Mouse (Mus musculus) forebrain, embryonic 12.5 days (tissue): ENCODE measurements around the gene Igsf8. TPM values are rescaled to one million over a fixed set of nuclear protein-coding genes. Genes with fewer than 3 reads are reported as not detected.
A peak's percentile ranks its signal among the peaks of the same experiment; 100 is the strongest.

ENCODE experiments used
- ATAC-seq: fragments of 200-750 bp; cut with Nextera tagmentation; 2 replicates; pipeline ENCODE4 v1.8.0; 2017; ENCODE audit warnings: moderate TSS enrichment; ENCODE audit not compliant: low FRiP score
- H3K27ac ChIP-seq: fragments of 300-500 bp; sonication (generic); 2 replicates; pipeline ENCODE4 v1.5.1; 2016; ENCODE audit warnings: mild to moderate bottlenecking
- H3K27me3 ChIP-seq: fragments of 300-500 bp; sonication (generic); 2 replicates; pipeline ENCODE4 v1.6.1; 2016; ENCODE audit warnings: mild to moderate bottlenecking
- H3K36me3 ChIP-seq: fragments of 300-500 bp; sonication (generic); replicated peaks from 2 replicates; pipeline ENCODE4 v1.6.1; 2016; ENCODE audit warnings: mild to moderate bottlenecking
- H3K4me1 ChIP-seq: fragments of 300-500 bp; sonication (generic); 2 replicates; pipeline ENCODE4 v1.6.1; 2016
- H3K4me2 ChIP-seq: fragments of 300-500 bp; sonication (generic); 2 replicates; pipeline ENCODE4 v1.6.1; 2016; ENCODE audit warnings: mild to moderate bottlenecking, moderate library complexity
- H3K4me3 ChIP-seq: fragments of 300-500 bp; sonication (generic); replicated peaks from 2 replicates; pipeline ENCODE4 v1.5.1; 2016; ENCODE audit warnings: mild to moderate bottlenecking
- H3K9ac ChIP-seq: fragments of 300-500 bp; sonication (generic); 2 replicates; pipeline ENCODE4 v1.6.1; 2016; ENCODE audit warnings: mild to moderate bottlenecking
- H3K9me3 ChIP-seq: fragments of 300-500 bp; sonication (generic); 2 replicates; pipeline ENCODE4 v1.6.1; 2016
- WGBS: fragments of 180-500 bp; shearing (Covaris S2); methylation state at CpG from one replicate; pipeline ENCODE4 v1.1.7; 2016; 5-methylcytosine and 5-hydroxymethylcytosine counted together
- polyA plus RNA-seq: library from polyadenylated mRNA; unstranded; fragments of >200 nt; fragmentation: Nextera tagmentation; extraction: Ambion mirVana; gene quantifications from 2 replicates; pipeline ENCODE4 v1.2.1, GENCODE M21; 2016

Igsf8 gene
- polyA plus RNA-seq, 1 experiment from 2014 or later, result 127 TPM

GRCm38 (mm10) chr1:172296816-172297510 is 35.5 kb downstream of the Igsf8 start:
- Histone ChIP-seq H3K9ac (no peak overlapping the region), H3K4me1 (peaks cover 51% of the 10 kb centered on the region), H3K27ac (peak overlapping the region; percentile 59), H3K4me2 (peak overlapping the region; percentile 40; the same call in 1 of the 2 replicates), H3K36me3 (no peaks in the 10 kb centered on the region), H3K4me3 (peak overlapping the region; percentile 19), H3K27me3 (peaks cover 9% of the 10 kb centered on the region; the same call in 1 of the 2 replicates), H3K9me3 (no peaks in the 10 kb centered on the region)
- ATAC-seq, result no peak
- WGBS, result 80% methylated on average over 6 of the region's 6 CpGs

GRCm38 (mm10) chr1:172297611-172298537 is 36.4 kb downstream of the Igsf8 start, which contains the start of gene Atp1a2:
Gene Atp1a2, minus strand, starts transcription at chr1:172298064.
- H3K4me3 ChIP-seq, result peak within 1 kb of the TSS; percentile 19
- WGBS, result 11% methylated on average over 15 of the region's 16 CpGs
- H3K9me3 ChIP-seq, result no peaks in the 10 kb centered on the region
- ATAC-seq, result peak; percentile 42
- H3K4me1 ChIP-seq, result peaks cover 59% of the 10 kb centered on the region
- H3K36me3 ChIP-seq, result no peaks in the 10 kb centered on the region
- H3K27me3 ChIP-seq, result peaks cover 9% of the 10 kb centered on the region; the same call in 1 of the 2 replicates
- H3K4me2 ChIP-seq, result peak within 1 kb of the TSS; percentile 40
- peak within 1 kb of the TSS; percentile 59 for H3K27ac ChIP-seq
- 0 out of 2 replicates have a peak within 1 kb of the TSS, but pooled peaks have one; percentile 8 for H3K9ac ChIP-seq

DNA sequence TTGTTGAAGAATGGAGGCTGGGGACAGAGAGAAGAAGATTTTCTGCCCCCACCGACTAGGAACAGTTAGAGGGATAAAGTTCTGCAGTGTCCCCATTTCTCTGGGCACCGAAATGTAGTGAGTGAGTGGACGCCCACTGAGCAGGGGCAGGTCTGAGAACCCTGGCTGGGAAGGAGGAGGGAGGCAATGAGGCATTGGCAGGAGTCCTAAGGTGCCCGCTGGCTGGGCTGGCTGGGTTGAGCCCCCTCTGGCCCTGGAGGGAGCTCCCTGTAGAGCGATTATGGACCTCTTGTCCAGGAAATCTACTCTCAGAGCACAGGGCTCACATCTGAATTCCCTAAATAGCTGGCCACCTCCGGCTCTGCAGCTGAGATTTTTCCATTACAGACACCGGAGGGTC is 38.1 kb downstream of the Igsf8 start:
- Histone ChIP-seq H3K36me3 (no peaks in the 10 kb centered on the region), H3K9ac (no peak overlapping the region), H3K4me3 (no peak overlapping the region), H3K27ac (no peak overlapping the region), H3K27me3 (peaks cover 9% of the 10 kb centered on the region; the same call in 1 of the 2 replicates), H3K9me3 (no peaks in the 10 kb centered on the region), H3K4me1 (peaks cover 63% of the 10 kb centered on the region), H3K4me2 (no peak overlapping the region)
- WGBS, result 68% methylated on average over 7 of the region's 7 CpGs
- ATAC-seq, result no peak

- Histone ChIP-seq H3K4me2 (no peak overlapping the region), H3K27ac (no peak overlapping the region), H3K36me3 (no peaks in the 10 kb centered on the region), H3K9ac (no peak overlapping the region), H3K27me3 (peaks cover 9% of the 10 kb centered on the region; the same call in 1 of the 2 replicates), H3K4me1 (peaks cover 56% of the 10 kb centered on the region), H3K9me3 (no peaks in the 10 kb centered on the region), H3K4me3 (no peak overlapping the region)
- WGBS, result 62% methylated on average over 5 of the region's 5 CpGs
- ATAC-seq, result no peak
These were observed 38.8 kb downstream of the Igsf8 start for GRCm38 (mm10) chr1:172300247-172300646.

- peak overlapping the region; percentile 13; the same call in 1 of the 2 replicates for H3K27ac ChIP-seq
- no peaks in the 10 kb centered on the region for H3K36me3 ChIP-seq
- H3K9ac ChIP-seq, result no peak overlapping the region
- peaks cover 9% of the 10 kb centered on the region; the same call in 1 of the 2 replicates for H3K27me3 ChIP-seq
- H3K4me3 ChIP-seq, result no peak overlapping the region
- ATAC-seq, result peak; percentile 47
- H3K4me1 ChIP-seq, result peaks cover 47% of the 10 kb centered on the region
- no peak overlapping the region for H3K4me2 ChIP-seq
- 53% methylated on average over 12 of the region's 12 CpGs for WGBS
- H3K9me3 ChIP-seq, result no peaks in the 10 kb centered on the region
These were observed 39.7 kb downstream of the Igsf8 start for GRCm38 (mm10) chr1:172301180-172301579.

GRCm38 (mm10) chr1:172302311-172302710 is 40.9 kb downstream of the Igsf8 start:
- Histone ChIP-seq H3K36me3 (no peaks in the 10 kb centered on the region), H3K9me3 (no peaks in the 10 kb centered on the region), H3K27me3 (peaks cover 7% of the 10 kb centered on the region; the same call in 1 of the 2 replicates), H3K4me3 (no peak overlapping the region), H3K4me1 (peaks cover 37% of the 10 kb centered on the region), H3K4me2 (no peak overlapping the region), H3K27ac (no peak overlapping the region), H3K9ac (no peak overlapping the region)
- 60% methylated on average over 3 of the region's 3 CpGs for WGBS
- ATAC-seq, result no peak

DNA sequence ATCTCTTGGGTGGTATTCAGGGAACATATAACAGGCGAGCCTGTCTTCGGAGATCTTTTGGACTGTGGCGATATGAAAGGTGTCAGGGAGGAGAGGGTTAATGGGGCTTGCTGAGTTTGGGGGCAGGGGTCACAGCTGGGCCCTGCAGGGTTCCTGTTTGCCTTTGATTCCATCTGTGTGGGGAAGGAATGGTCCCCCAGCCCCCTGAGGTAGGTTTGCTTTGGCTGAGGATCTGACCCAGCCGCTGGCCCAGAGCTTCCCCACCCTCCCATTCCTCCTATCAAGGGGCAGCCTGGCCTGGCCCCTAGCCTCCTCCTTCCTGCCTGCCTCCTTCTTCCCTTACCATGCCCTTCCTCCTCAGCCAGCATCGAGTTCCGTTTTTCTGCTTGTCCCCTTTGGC is 41.4 kb downstream of the Igsf8 start:
- Histone ChIP-seq H3K9ac (no peak overlapping the region), H3K36me3 (no peaks in the 10 kb centered on the region), H3K4me2 (no peak overlapping the region), H3K27me3 (0 out of 2 replicates have a peak, but pooled peaks cover 7% of the 10 kb centered on the region), H3K9me3 (no peaks in the 10 kb centered on the region), H3K4me1 (peaks cover 36% of the 10 kb centered on the region), H3K27ac (no peak overlapping the region), H3K4me3 (no peak overlapping the region)
- 8% methylated on average over 6 of the region's 6 CpGs for WGBS
- ATAC-seq, result no peak

- Histone ChIP-seq H3K36me3 (no peaks in the 10 kb centered on the region), H3K27me3 (no peaks in the 10 kb centered on the region), H3K9me3 (no peaks in the 10 kb centered on the region), H3K4me3 (no peak overlapping the region), H3K4me1 (peaks cover 43% of the 10 kb centered on the region), H3K4me2 (no peak overlapping the region), H3K27ac (no peak overlapping the region), H3K9ac (no peak overlapping the region)
- ATAC-seq, result no peak
- 85% methylated on average over 6 of the region's 6 CpGs for WGBS
These were observed 43.0 kb downstream of the Igsf8 start for GRCm38 (mm10) chr1:172304443-172304842.

DNA sequence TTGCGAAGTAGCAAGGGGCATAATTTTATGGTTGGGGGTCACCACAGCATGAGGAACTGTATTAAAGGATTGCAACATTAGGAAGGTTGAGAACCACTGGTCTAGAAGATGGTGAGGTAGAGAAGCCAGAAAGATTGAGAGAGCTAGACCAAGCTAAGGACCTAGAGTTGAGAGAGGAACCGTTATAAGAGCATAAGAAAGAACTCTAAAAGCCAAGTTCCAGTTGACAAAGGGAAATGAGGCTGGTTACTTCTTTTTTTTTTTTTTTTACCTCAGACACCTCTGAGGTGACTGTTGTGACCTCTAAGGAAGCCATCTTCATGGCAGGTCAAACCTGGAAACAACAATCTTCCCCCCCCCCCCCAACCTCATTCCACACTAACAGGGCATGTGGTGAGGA is 43.7 kb downstream of the Igsf8 start:
- Histone ChIP-seq H3K36me3 (no peaks in the 10 kb centered on the region), H3K4me2 (no peak overlapping the region), H3K9me3 (no peaks in the 10 kb centered on the region), H3K27ac (no peak overlapping the region), H3K4me1 (peaks cover 50% of the 10 kb centered on the region), H3K27me3 (no peaks in the 10 kb centered on the region), H3K4me3 (no peak overlapping the region), H3K9ac (no peak overlapping the region)
- no peak for ATAC-seq
- 92% methylated on average over 2 of the region's 2 CpGs for WGBS

DNA sequence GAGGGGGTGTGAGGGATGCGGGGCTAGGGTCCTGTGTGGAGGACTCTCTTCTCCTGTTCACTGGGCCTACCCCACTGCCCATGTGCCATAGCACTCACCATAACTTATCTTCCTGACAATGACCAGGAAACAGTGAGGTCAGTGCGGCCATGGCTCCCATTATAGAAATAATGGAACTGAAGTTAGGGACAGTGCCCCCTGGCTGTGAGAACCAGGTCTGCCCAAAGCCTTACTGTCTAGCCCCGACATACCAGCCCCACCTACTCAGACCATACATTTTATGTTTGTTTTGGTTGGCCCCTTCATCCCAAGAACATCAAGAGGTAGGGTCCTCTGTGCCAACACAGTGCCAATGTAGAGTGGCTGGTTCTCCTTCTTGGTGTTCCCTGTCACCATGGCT is 44.2 kb downstream of the Igsf8 start:
- ATAC-seq, result no peak
- no peak overlapping the region for H3K4me2 ChIP-seq
- no peak overlapping the region for H3K9ac ChIP-seq
- H3K27me3 ChIP-seq, result no peaks in the 10 kb centered on the region
- peaks cover 55% of the 10 kb centered on the region for H3K4me1 ChIP-seq
- H3K36me3 ChIP-seq, result no peaks in the 10 kb centered on the region
- H3K4me3 ChIP-seq, result no peak overlapping the region
- WGBS, result 82% methylated on average over 3 of the region's 3 CpGs
- no peak overlapping the region for H3K27ac ChIP-seq
- no peaks in the 10 kb centered on the region for H3K9me3 ChIP-seq

GRCm38 (mm10) chr1:172306196-172306595 is 44.8 kb downstream of the Igsf8 start:
- no peaks in the 10 kb centered on the region for H3K9me3 ChIP-seq
- WGBS, result 87% methylated on average over 4 of the region's 4 CpGs
- no peak overlapping the region for H3K9ac ChIP-seq
- H3K4me3 ChIP-seq, result no peak overlapping the region
- H3K4me2 ChIP-seq, result no peak overlapping the region
- H3K27ac ChIP-seq, result no peak overlapping the region
- ATAC-seq, result no peak
- H3K27me3 ChIP-seq, result no peaks in the 10 kb centered on the region
- no peaks in the 10 kb centered on the region for H3K36me3 ChIP-seq
- peaks cover 54% of the 10 kb centered on the region for H3K4me1 ChIP-seq

- ATAC-seq, result no peak
- Histone ChIP-seq H3K4me2 (no peak overlapping the region), H3K4me3 (no peak overlapping the region), H3K36me3 (no peaks in the 10 kb centered on the region), H3K9ac (no peak overlapping the region), H3K27me3 (no peaks in the 10 kb centered on the region), H3K27ac (peak overlapping the region; percentile 66; the same call in 1 of the 2 replicates), H3K4me1 (peaks cover 55% of the 10 kb centered on the region), H3K9me3 (no peaks in the 10 kb centered on the region)
- WGBS, result 76% methylated on average over 6 of the region's 6 CpGs
These were observed 45.4 kb downstream of the Igsf8 start for GRCm38 (mm10) chr1:172306885-172307284.
